Mouse (Mus musculus): ENCODE data around the gene Ddah1. TPM values are rescaled to one million over a fixed set of nuclear protein-coding genes. Genes with fewer than 3 reads are reported as not detected.
A peak's percentile ranks its signal among the peaks of the same experiment; 100 is the strongest.

The Ddah1 gene
- polyA plus RNA-seq, 1 experiment, result 69.3 TPM

DNA sequence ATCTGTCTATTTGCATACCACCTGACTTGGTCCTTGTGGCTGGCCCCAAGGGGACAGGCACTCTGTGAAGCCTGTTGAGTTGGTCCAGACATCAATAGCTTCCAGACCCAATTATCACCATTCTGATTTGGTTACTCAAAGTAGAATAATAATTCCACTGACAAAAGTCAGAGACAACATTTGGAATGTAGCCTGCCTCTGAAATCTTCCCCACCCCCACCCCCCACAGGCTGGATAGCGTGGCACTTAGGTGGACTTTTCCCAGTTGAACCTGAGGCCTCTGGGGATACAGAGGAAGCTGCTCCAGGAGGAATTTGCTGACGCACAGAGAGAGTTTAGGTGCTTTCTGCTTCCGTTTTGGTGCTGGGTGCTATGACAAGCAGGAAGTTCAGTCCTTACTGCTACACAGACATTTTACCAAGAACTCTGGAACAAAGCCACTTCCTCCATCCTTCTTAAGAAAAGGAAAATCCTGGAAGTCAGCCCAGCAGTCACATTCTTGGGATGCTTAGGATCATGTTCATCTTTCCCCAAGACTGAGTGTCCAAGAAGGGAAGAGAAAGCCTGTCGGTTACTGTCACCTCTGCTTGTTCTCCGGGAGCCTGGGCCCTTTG lies 127.5 kb downstream of the Ddah1 start:
- Histone ChIP-seq H3K4me3 (replicated peaks; ENCODE audit: insufficient read depth, low read depth, low read length) (no peak overlapping the region), H3K27me3 (ENCODE audit: control insufficient read depth, insufficient read depth, low read length) (no peaks in the 10 kb centered on the region), H3K27ac (ENCODE audit: insufficient read depth, low read length) (no peak overlapping the region), H3K4me1 (ENCODE audit: control insufficient read depth, insufficient read depth, low read length) (no peaks in the 10 kb centered on the region; the same call in 1 of the 2 replicates)
- WGBS, result 46% methylated on average over 5 of the region's 5 CpGs
- DNase-seq, result no peak
- TF ChIP-seq CTCF (IDR thresholded peaks at IDR 0.05; ENCODE audit: borderline replicate concordance, insufficient read depth, low read depth, low read length) (no peak), POLR2A (IDR thresholded peaks at IDR 0.05; ENCODE audit: borderline replicate concordance, insufficient read depth, low read length) (no peak)

- no peaks in the 10 kb centered on the region for H3K27me3 ChIP-seq (ENCODE audit: control insufficient read depth, insufficient read depth, low read length)
- 74% methylated on average over 6 of the region's 6 CpGs for WGBS
- H3K4me3 ChIP-seq (replicated peaks; ENCODE audit: insufficient read depth, low read depth, low read length), result no peak overlapping the region
- DNase-seq, result no peak
- no peaks in the 10 kb centered on the region; the same call in 1 of the 2 replicates for H3K4me1 ChIP-seq (ENCODE audit: control insufficient read depth, insufficient read depth, low read length)
- TF ChIP-seq POLR2A (IDR thresholded peaks at IDR 0.05; ENCODE audit: borderline replicate concordance, insufficient read depth, low read length) (no peak), CTCF (IDR thresholded peaks at IDR 0.05; ENCODE audit: borderline replicate concordance, insufficient read depth, low read depth, low read length) (no peak)
- H3K27ac ChIP-seq (ENCODE audit: insufficient read depth, low read length), result no peak overlapping the region
Measured at GRCm38 (mm10) chr3:145887430-145887971, 129.0 kb downstream of the Ddah1 start.

DNA sequence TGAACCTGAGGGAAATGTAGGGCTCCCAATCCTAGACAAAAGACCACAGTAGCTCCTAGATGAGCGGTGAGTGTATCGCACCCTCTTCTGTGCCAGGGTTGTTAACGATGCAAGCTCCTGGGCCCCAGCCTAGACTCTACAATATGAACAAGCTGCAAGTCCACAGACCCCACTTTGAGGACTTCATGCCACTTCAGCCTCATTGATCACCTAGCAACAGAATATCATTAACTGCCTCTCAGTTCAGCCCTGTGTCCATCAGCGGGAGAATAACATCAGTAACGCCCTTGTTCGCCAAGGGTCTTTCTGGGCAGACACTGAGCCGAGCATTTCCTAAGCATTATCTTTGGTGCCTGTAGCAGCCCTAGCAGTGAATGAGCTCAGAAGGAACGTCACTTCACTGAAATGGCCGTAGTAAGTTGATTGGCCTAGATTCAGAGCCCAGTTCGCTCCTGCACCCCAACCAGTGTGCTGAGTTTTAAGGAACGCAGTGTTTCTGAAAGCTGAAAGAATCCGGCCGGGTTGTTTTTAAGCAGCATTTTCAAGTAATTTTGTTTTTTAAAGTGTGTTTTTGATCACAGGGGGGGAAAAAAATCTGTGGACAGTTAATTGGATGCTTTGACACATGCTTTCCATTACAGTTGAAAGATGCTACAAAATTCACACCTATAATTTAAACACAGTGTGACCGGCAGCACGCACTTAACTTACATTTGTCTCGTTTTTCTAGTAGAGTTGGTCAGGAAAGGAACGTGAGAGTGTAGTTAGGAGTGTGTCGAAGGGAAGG lies 132.1 kb downstream of the Ddah1 start:
- 49% methylated on average over 18 of the region's 18 CpGs for WGBS
- Histone ChIP-seq H3K27ac (ENCODE audit: insufficient read depth, low read length) (no peak overlapping the region), H3K4me3 (replicated peaks; ENCODE audit: insufficient read depth, low read depth, low read length) (no peak overlapping the region), H3K27me3 (ENCODE audit: control insufficient read depth, insufficient read depth, low read length) (no peaks in the 10 kb centered on the region), H3K4me1 (ENCODE audit: control insufficient read depth, insufficient read depth, low read length) (no peaks in the 10 kb centered on the region)
- DNase-seq, result peak in 1 of 2 experiments; percentile 35
- no peak for TF ChIP-seq POLR2A (IDR thresholded peaks at IDR 0.05; ENCODE audit: borderline replicate concordance, insufficient read depth, low read length)
- TF ChIP-seq CTCF (IDR thresholded peaks at IDR 0.05; ENCODE audit: borderline replicate concordance, insufficient read depth, low read depth, low read length), result no peak

GRCm38 (mm10) chr3:145892451-145892850 lies 134.0 kb downstream of the Ddah1 start:
- DNase-seq, result no peak
- 89% methylated on average over 3 of the region's 3 CpGs for WGBS
- TF ChIP-seq POLR2A (IDR thresholded peaks at IDR 0.05; ENCODE audit: borderline replicate concordance, insufficient read depth, low read length), result no peak
- no peak for TF ChIP-seq CTCF (IDR thresholded peaks at IDR 0.05; ENCODE audit: borderline replicate concordance, insufficient read depth, low read depth, low read length)

GRCm38 (mm10) chr3:145894131-145894530 lies 135.7 kb downstream of the Ddah1 start:
- Histone ChIP-seq H3K27me3 (ENCODE audit: control insufficient read depth, insufficient read depth, low read length) (no peaks in the 10 kb centered on the region), H3K4me1 (ENCODE audit: control insufficient read depth, insufficient read depth, low read length) (no peaks in the 10 kb centered on the region), H3K27ac (ENCODE audit: insufficient read depth, low read length) (no peak overlapping the region), H3K4me3 (replicated peaks; ENCODE audit: insufficient read depth, low read depth, low read length) (no peak overlapping the region)
- no peak for DNase-seq
- WGBS, result 27% methylated on average over 12 of the region's 12 CpGs
- TF ChIP-seq POLR2A (IDR thresholded peaks at IDR 0.05; ENCODE audit: borderline replicate concordance, insufficient read depth, low read length), result no peak
- TF ChIP-seq CTCF (IDR thresholded peaks at IDR 0.05; ENCODE audit: borderline replicate concordance, insufficient read depth, low read depth, low read length), result no peak

More at GRCm38 (mm10) chr3:145892451-145892850, 134.0 kb downstream of the Ddah1 start:
- Histone ChIP-seq H3K4me1 (ENCODE audit: control insufficient read depth, insufficient read depth, low read length) (no peaks in the 10 kb centered on the region), H3K4me3 (replicated peaks; ENCODE audit: insufficient read depth, low read depth, low read length) (no peak overlapping the region), H3K27ac (ENCODE audit: insufficient read depth, low read length) (no peak overlapping the region), H3K27me3 (ENCODE audit: control insufficient read depth, insufficient read depth, low read length) (no peaks in the 10 kb centered on the region)

GRCm38 (mm10) chr3:145897749-145898148 lies 139.3 kb downstream of the Ddah1 start:
- WGBS, result 61% methylated on average over 11 of the region's 11 CpGs
- no peak for DNase-seq
- no peaks in the 10 kb centered on the region for H3K27me3 ChIP-seq (ENCODE audit: control insufficient read depth, insufficient read depth, low read length)
- no peak for TF ChIP-seq POLR2A (IDR thresholded peaks at IDR 0.05; ENCODE audit: borderline replicate concordance, insufficient read depth, low read length)
- TF ChIP-seq CTCF (IDR thresholded peaks at IDR 0.05; ENCODE audit: borderline replicate concordance, insufficient read depth, low read depth, low read length), result no peak
- 0 out of 2 replicates have a peak, but pooled peaks cover 5% of the 10 kb centered on the region for H3K4me1 ChIP-seq (ENCODE audit: control insufficient read depth, insufficient read depth, low read length)
- H3K27ac ChIP-seq (ENCODE audit: insufficient read depth, low read length), result no peak overlapping the region
- no peak overlapping the region for H3K4me3 ChIP-seq (replicated peaks; ENCODE audit: insufficient read depth, low read depth, low read length)

DNA sequence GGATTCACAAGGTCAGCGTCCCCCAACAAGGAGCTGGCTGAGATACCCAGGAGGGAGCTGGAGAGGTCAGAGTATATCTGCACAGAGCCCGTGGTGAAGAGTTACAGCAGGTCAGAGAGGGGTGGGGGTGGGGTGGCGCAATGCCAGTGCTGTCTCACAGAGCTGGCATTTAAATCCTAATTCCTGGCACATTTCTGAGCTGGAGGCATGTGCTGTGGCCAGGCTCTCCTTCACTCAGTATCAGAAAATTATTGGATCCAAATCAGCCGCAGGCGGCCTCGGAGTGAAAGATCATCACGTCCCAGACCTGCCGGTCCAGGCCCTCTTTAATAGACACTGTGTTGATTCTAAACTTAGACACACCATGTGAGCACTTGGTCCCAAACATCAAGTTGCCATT lies 141.4 kb downstream of the Ddah1 start:
- 0 out of 2 replicates have a peak, but pooled peaks cover 5% of the 10 kb centered on the region for H3K4me1 ChIP-seq (ENCODE audit: control insufficient read depth, insufficient read depth, low read length)
- no peaks in the 10 kb centered on the region for H3K27me3 ChIP-seq (ENCODE audit: control insufficient read depth, insufficient read depth, low read length)
- WGBS, result 10% methylated on average over 8 of the region's 8 CpGs
- no peak for TF ChIP-seq CTCF (IDR thresholded peaks at IDR 0.05; ENCODE audit: borderline replicate concordance, insufficient read depth, low read depth, low read length)
- no peak for TF ChIP-seq POLR2A (IDR thresholded peaks at IDR 0.05; ENCODE audit: borderline replicate concordance, insufficient read depth, low read length)
- no peak overlapping the region for H3K4me3 ChIP-seq (replicated peaks; ENCODE audit: insufficient read depth, low read depth, low read length)
- DNase-seq, result no peak
- H3K27ac ChIP-seq (ENCODE audit: insufficient read depth, low read length), result no peak overlapping the region
